Mouse (Mus musculus): ENCODE data around the gene Armc3.
"Not testable (repeated sequence)": the region's sequence is repeated elsewhere in the genome, so short reads cannot be mapped to it uniquely, and the experiment has no call there.

Armc3 gene

GRCm38 (mm10) chr2:19274583-19274982, 75.5 kb downstream of the Armc3 start:
- no peak for DNase-seq (ENCODE audit: low spot score)

DNA sequence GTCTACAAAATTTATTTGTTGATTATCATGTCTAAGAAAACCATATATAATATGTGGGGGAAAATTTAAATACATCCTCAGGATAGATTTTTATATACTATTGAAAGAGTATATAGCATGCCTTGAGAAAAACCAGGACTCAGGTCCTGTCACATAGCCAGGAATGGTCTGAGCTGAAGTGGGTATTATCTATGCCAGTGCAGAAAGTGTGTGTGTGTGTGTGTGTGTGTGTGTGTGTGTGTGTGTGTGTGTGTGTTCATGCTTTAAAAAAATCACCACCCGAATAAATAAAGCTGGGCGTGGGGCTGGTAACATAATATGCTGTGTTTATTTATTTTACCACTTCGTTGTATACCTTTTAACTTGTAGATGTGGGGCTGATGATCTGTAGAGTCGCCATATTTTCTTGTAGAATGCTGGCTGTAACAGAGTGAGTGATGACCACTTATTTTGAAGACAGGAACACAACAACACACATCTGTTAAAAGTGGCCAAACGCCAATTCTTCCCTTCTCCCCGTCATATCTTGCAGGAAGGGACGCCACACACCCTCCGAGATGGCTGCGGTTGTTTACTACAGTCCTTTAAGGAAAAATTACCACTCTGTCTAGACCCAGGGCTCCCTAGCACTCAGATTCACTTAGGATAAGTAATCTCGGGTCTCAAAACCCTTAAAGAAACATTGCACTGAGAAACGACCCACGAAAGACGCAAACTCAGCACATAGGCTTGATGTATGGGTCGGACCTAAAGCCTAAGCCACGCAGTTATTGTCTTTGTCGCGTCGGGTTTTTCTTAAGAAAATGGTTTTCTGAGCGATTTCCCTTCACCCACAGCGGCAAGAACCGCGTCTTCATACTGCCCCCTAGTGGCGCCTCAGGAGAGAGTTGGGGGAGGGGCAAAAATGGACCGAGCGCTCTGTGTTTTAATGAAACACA, 76.8 kb downstream of the Armc3 start:
- peak; percentile 59 for DNase-seq (ENCODE audit: low spot score)

DNA sequence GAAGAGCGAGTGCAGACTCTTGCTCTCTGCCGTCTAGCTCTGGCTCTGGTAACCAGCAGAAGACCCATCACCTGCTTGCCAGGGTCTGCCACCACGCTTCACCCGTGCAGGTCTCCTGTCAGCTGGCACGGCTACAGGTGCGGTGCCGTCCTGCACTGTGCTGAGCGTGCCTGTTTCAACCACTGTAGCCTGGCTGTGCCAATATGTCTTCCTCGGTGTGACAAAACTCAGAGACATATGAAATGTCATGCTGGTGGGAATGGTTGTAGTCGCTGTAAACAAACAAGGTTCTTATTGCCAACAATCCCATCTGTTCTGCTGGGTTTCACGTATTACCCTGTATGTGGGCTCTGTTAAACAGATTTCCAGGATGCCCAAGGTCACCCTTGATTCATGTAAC, 81.2 kb downstream of the Armc3 start:
- no peak for DNase-seq (ENCODE audit: low spot score)

GRCm38 (mm10) chr2:19292366-19292765, 93.3 kb downstream of the Armc3 start:
- no peak for DNase-seq (ENCODE audit: low spot score)

GRCm38 (mm10) chr2:19300345-19301089, 101.4 kb downstream of the Armc3 start:
- no peak for DNase-seq (ENCODE audit: low spot score)

GRCm38 (mm10) chr2:19301251-19301650, 102.1 kb downstream of the Armc3 start:
- peak; percentile 4 for DNase-seq (ENCODE audit: low spot score)

GRCm38 (mm10) chr2:19303087-19303486, 104.0 kb downstream of the Armc3 start:
- not testable (repeated sequence) for DNase-seq (ENCODE audit: low spot score)

GRCm38 (mm10) chr2:19310498-19310897, 111.4 kb downstream of the Armc3 start:
- no peak for DNase-seq (ENCODE audit: low spot score)

DNA sequence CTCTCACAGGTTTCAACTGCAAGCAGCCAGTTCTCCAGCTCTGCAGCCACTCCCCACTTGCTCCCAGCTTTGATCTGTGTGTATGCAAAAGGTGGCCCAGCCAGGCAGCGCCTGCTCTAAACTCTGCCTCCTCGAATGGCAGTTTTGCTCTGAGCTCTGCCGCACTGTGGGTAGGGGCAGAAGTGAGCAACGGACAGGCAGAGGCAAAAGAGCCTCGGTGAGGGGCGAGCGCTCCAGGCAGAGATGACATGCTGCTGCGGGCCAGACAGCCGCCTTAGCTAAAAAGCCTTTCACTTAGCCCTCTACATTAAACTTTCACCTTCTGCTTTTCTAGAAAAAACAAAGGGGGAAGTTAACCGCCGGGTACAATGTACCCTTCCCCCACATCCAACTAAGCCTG, 117.0 kb downstream of the Armc3 start:
- DNase-seq (ENCODE audit: low spot score) = no peak

DNA sequence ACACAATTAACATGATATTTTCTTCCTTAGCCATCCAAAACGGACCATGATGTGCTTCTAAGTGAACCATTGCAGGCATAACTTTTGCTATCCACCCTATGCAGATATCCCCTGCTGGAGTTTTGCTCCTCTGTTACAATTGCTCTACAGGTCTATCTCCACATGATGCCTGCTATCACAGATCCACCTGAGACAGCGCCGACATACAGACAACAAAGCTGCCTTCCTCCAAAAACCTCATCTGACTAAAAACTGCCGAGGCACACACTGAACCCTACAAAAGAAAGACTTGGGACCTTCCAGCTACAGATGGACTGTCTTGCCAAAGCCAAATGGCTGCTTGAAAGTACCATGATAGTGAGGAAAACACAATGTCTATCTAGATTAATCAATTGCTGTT, 117.6 kb downstream of the Armc3 start:
- no peak for DNase-seq (ENCODE audit: low spot score)

DNA sequence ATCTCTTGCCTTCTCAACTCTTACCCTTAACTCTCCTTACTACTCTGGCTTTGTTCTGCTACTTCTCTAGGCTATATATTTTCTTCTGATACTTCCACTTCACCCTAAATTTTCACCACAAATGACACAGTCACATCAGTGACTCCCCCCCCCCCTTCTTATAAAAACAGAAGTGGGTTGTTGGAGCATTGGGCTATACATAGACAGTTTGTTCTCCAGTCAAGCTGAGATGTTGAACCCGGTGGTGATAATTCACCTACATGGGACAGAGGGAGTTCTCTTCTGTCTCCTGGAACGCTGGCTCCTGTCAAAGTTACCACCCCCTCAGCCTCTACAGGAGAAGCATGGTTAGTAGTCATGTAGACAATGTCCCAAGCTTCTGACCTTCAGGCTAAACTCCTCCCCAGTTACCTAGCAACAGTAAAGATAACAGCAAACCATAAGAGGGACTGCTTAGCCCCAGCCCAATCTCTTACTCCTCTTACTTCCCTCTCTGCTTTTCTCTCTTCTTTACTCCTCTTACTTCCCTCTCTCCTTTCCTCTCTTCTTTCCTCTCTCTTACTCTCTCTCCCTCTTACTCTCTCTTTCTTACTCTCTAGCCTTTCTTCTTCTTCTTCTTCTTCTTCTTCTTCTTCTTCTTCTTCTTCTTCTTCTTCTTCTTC, 118.2 kb downstream of the Armc3 start:
- not testable (repeated sequence) for DNase-seq (ENCODE audit: low spot score)

DNA sequence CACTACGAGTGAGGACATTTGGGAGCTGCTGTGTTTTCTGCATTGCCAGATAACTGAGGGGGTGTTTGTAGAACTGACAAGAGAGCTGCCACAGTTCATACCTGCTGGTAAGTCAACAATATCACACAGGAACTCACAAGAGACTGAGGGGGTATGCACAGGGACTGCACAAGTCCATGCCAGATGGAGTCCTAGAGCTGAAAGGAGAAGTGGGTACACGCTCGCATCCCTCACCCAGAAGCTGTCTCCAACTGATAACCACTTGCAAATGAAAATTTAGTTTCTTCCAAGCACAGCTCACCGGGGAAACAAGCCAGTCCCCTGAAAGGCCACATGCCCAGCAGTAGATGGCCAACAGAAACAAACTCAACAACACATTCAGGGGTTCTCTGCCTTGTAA, 119.4 kb downstream of the Armc3 start:
- no peak for DNase-seq (ENCODE audit: low spot score)

DNA sequence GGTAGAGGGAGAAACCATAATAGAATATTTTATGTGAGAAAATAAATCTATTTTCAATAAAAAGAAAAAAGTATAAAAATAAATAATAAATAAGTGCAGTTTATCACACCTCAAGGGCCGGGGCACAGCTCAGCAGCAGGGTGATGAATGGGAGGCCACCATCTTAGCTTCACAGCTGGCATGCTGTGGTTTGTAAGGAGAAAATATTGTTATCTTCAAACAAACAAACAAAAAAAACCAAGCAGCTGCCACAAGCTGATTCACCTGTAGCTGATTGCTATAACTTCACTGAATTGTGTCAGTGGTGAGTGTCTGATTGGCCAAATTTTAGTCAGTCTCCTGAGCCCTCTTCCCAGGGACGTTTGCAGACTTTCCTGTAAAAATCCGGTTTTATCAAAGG, 120.2 kb downstream of the Armc3 start:
- DNase-seq (ENCODE audit: low spot score) = no peak

- DNase-seq (ENCODE audit: low spot score) = no peak
Observed at GRCm38 (mm10) chr2:19322448-19322847, 123.3 kb downstream of the Armc3 start.

DNA sequence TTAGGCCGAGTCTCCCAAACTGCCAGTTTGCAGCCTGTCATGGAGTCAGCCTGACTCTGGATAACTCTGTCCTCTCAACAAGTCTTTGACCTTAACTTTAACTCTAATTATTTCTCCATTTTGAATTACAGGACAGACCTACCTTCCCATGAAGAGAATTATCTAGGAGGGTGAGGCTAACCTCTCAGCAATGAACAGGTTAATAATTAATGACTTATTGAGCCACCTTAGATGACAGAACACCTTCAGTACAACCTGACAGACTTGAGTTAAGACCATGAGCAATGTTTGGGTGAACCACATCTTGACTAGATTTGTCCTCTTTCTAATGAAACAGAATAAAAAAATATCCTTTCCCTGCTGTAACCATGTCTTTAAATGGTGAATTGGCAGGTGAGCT, 127.3 kb downstream of the Armc3 start:
- no peak for DNase-seq (ENCODE audit: low spot score)

DNA sequence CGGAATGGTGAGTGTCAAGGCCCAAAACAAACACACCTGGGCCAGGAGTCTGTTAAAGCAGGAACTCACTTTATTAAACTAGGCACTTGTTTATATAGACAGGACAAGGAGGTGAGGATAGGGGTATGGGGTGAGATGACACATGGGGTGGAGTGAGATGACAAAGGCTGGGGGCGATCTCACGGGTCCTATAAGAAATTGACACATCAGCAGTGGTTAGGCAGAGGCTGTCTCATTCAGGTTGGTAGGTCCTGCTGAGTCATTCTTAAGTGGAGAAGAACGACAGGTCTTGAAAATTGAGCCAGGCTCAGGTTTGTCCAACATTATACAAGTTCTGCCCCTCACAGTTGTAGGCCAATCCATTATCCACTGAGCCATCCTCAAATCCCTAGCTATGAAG, 128.7 kb downstream of the Armc3 start:
- DNase-seq (ENCODE audit: low spot score) = no peak

- no peak for DNase-seq (ENCODE audit: low spot score)
Observed at GRCm38 (mm10) chr2:19343901-19344635, 145.0 kb downstream of the Armc3 start.

- peak; percentile 39 for DNase-seq (ENCODE audit: low spot score)
Observed at GRCm38 (mm10) chr2:19344636-19345413, 145.7 kb downstream of the Armc3 start.

GRCm38 (mm10) chr2:19345414-19345964, 146.4 kb downstream of the Armc3 start:
- DNase-seq (ENCODE audit: low spot score) = no peak

- DNase-seq (ENCODE audit: low spot score) = no peak
Observed at GRCm38 (mm10) chr2:19348454-19348853, 149.4 kb downstream of the Armc3 start.

GRCm38 (mm10) chr2:19350167-19350566, 151.1 kb downstream of the Armc3 start:
- no peak for DNase-seq (ENCODE audit: low spot score)

Data from spleen, adult 12 weeks (tissue).